Mouse (Mus musculus): Measurements from ENCODE around the gene Trpc4.

GRCm38 (mm10) chr3:54135376-54135775 lies 20.5 kb upstream of the Trpc4 start:
- TF ChIP-seq POLR2A (IDR thresholded peaks at IDR 0.05; ENCODE audit: low read depth, low read length) = no peak
- no peak for TF ChIP-seq ZKSCAN1 (IDR thresholded peaks at IDR 0.05; ENCODE audit: borderline replicate concordance, low read depth, low read length)
- TF ChIP-seq CTCF (conservative IDR thresholded peaks at IDR 0.05 in 1 of 2, IDR thresholded peaks at IDR 0.05 in 1 of 2; ENCODE audit: low read depth in 2 of 2, low read length in 2 of 2) = no peak
- no peak for TF ChIP-seq ZNF384 (IDR thresholded peaks at IDR 0.05; ENCODE audit: low read depth, low read length)
- no peak for TF ChIP-seq MXI1 (IDR thresholded peaks at IDR 0.05; ENCODE audit: low read depth, low read length)
- no peak for TF ChIP-seq TBP (conservative IDR thresholded peaks at IDR 0.05; ENCODE audit: low read depth, low read length)
- TF ChIP-seq HCFC1 (IDR thresholded peaks at IDR 0.05; ENCODE audit: low read depth, low read length) = no peak
- TF ChIP-seq RCOR1 (conservative IDR thresholded peaks at IDR 0.05; ENCODE audit: low read depth, low read length) = no peak
- no peak for TF ChIP-seq E2F4 (IDR thresholded peaks at IDR 0.05; ENCODE audit: insufficient replicate concordance, low read depth, low read length)
- no peak for TF ChIP-seq KAT2A (IDR thresholded peaks at IDR 0.05; ENCODE audit: insufficient replicate concordance, low read length)
